Mouse (Mus musculus): ENCODE data around the gene Tmem151a. TPM values are rescaled to one million over a fixed set of nuclear protein-coding genes. Genes with fewer than 3 reads are reported as not detected.

Gene Tmem151a
- polyA plus RNA-seq, 1 experiment from 2014 or later, result 4.8 TPM

DNA sequence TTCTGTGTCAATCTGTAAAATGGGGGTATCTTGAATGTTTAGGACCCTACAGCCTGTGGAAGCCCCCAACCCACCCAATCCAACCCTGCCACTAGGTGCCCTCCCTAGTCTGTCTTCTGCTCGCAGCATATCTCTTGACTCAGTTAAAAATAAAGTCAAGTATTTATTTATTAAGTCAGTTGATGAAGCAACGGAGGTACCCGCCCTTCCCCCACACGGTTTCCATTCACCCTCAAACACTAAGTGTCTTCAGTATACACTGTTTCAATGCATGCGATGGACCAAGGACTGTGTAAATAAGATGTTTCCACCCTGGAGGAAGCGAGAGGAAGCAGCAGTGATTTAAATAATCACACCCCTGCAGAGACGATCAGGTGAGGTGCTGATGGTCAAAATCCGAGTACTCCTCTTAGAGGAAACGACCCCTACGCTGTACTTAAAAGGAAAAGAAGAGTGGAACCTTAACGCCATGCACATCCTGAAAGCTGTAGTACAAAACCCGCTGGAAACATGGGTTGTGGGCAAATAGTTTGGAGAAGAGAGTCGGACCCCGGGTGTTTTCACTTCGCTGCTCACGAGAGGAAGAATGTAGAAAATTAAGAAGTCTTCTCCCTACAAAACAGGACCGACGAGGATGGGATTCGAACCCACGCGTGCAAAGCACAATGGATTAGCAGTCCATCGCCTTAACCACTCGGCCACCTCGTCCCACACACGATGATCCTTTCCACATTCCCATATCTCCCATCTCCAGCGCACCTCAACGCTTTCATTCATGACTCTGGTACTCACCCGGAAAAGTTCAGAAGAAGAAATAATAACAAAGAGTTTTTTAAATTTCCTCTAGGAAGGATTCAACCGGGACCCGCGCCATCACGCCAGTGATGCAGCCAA, 47.4 kb downstream of the Tmem151a start:
- 0 out of 2 replicates have a peak, but pooled peaks have one; percentile 20 for ATAC-seq (ENCODE audit: extremely low read depth, insufficient number of reproducible peaks, low FRiP score, low TSS enrichment)
- Histone ChIP-seq H3K9ac (peak overlapping the region; percentile 97), H3K27ac (replicated peaks) (peak overlapping the region; percentile 76), H3K4me3 (peak overlapping the region; percentile 79), H3K4me1 (peaks cover 39% of the 10 kb centered on the region), H3K9me3 (no peaks in the 10 kb centered on the region), H3K36me3 (peaks cover 3% of the 10 kb centered on the region; the same call in 1 of the 2 replicates), H3K27me3 (replicated peaks) (no peaks in the 10 kb centered on the region), H3K4me2 (peak overlapping the region; percentile 99)
- 4% methylated on average over 32 of the region's 32 CpGs for WGBS

GRCm38 (mm10) chr19:5036577-5036976, 48.8 kb downstream of the Tmem151a start:
- H3K4me1 ChIP-seq, result peaks cover 27% of the 10 kb centered on the region
- 72% methylated on average over 4 of the region's 4 CpGs for WGBS

DNA sequence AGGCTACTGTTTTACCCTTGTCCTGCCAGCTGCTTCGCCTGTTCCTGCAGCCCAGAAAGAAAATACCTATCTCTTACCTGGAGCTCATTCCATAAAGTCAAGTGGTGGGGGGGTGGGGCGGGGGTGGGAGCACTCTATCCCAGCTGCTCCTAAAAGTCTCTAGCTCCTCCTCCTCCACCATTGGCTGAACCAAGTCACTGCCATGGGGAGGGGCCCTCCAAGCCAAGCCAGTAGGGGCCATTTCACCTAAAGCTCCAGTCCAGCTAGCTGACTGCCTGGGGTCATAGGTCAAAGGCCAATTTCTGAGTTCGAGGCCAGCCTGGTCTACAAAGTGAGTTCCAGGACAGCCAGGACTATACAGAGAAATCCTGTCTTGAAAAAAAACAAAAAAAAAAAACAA, 52.6 kb downstream of the Tmem151a start:
- Histone ChIP-seq H3K4me1 (peaks cover 2% of the 10 kb centered on the region), H3K9me3 (no peaks in the 10 kb centered on the region), H3K9ac (no peak overlapping the region), H3K4me3 (no peak overlapping the region), H3K27ac (replicated peaks) (no peak overlapping the region), H3K36me3 (peaks cover 46% of the 10 kb centered on the region), H3K27me3 (replicated peaks) (no peaks in the 10 kb centered on the region), H3K4me2 (no peak overlapping the region)
- no peak for ATAC-seq (ENCODE audit: extremely low read depth, insufficient number of reproducible peaks, low FRiP score, low TSS enrichment)
- 74% methylated on average over 3 of the region's 3 CpGs for WGBS

More at GRCm38 (mm10) chr19:5036577-5036976, 48.8 kb downstream of the Tmem151a start:
- H3K9me3 ChIP-seq, result no peaks in the 10 kb centered on the region
- no peak for ATAC-seq (ENCODE audit: extremely low read depth, insufficient number of reproducible peaks, low FRiP score, low TSS enrichment)
- no peak overlapping the region for H3K4me2 ChIP-seq
- H3K27me3 ChIP-seq (replicated peaks), result no peaks in the 10 kb centered on the region
- H3K9ac ChIP-seq, result no peak overlapping the region
- H3K4me3 ChIP-seq, result no peak overlapping the region
- H3K36me3 ChIP-seq, result peaks cover 7% of the 10 kb centered on the region
- H3K27ac ChIP-seq (replicated peaks), result no peak overlapping the region

DNA sequence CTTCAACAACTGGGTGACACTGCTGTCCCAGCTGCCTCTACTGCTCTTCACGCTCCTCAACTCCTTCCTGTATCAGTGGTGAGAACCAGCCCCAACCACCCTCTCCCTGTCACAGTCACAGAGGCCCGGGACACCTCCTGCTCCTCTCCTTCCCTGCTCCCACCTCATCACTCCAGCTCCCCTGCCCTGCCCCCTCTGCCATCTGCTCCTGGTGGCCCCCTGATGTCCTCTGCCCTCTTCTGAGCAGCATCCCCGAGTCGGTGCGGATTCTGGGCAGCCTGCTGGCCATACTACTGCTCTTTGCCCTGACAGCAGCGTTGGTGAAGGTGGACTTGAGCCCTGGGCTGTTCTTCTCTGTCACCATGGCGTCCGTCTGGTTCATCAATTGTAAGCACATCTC, 59.2 kb downstream of the Tmem151a start:
- Histone ChIP-seq H3K9ac (no peak overlapping the region), H3K4me3 (no peak overlapping the region), H3K36me3 (peaks cover 55% of the 10 kb centered on the region), H3K9me3 (no peaks in the 10 kb centered on the region), H3K27me3 (replicated peaks) (no peaks in the 10 kb centered on the region), H3K4me1 (peaks cover 17% of the 10 kb centered on the region; the same call in 1 of the 2 replicates), H3K4me2 (no peak overlapping the region), H3K27ac (replicated peaks) (no peak overlapping the region)
- 75% methylated on average over 8 of the region's 8 CpGs for WGBS
- no peak for ATAC-seq (ENCODE audit: extremely low read depth, insufficient number of reproducible peaks, low FRiP score, low TSS enrichment)

GRCm38 (mm10) chr19:5023621-5024479, 61.5 kb downstream of the Tmem151a start, which contains the start of gene Slc29a2:
TSS of gene Slc29a2 (plus strand) at chr19:5023860.
- under 1% methylated on average over 62 of the region's 62 CpGs for WGBS

GRCm38 (mm10) chr19:5021416-5021815, 63.9 kb downstream of the Tmem151a start:
- Histone ChIP-seq H3K4me2 (no peak overlapping the region), H3K27me3 (replicated peaks) (no peaks in the 10 kb centered on the region), H3K36me3 (peaks cover 8% of the 10 kb centered on the region), H3K9ac (no peak overlapping the region), H3K4me1 (peaks cover 27% of the 10 kb centered on the region), H3K9me3 (no peaks in the 10 kb centered on the region), H3K27ac (replicated peaks) (no peak overlapping the region), H3K4me3 (no peak overlapping the region)
- ATAC-seq (ENCODE audit: extremely low read depth, insufficient number of reproducible peaks, low FRiP score, low TSS enrichment), result no peak
- WGBS, result 71% methylated on average over 2 of the region's 2 CpGs

More at GRCm38 (mm10) chr19:5023621-5024479, 61.5 kb downstream of the Tmem151a start, which contains the start of gene Slc29a2:
- H3K4me3 ChIP-seq, result peak within 1 kb of the TSS; percentile 68
- ATAC-seq (ENCODE audit: extremely low read depth, insufficient number of reproducible peaks, low FRiP score, low TSS enrichment), result peak; percentile 87
- H3K36me3 ChIP-seq, result peaks cover 32% of the 10 kb centered on the region
- no peaks in the 10 kb centered on the region for H3K27me3 ChIP-seq (replicated peaks)
- H3K9ac ChIP-seq, result peak within 1 kb of the TSS; percentile 85
- peak within 1 kb of the TSS; percentile 87 for H3K27ac ChIP-seq (replicated peaks)
- peak within 1 kb of the TSS; percentile 83 for H3K4me2 ChIP-seq
- no peaks in the 10 kb centered on the region for H3K9me3 ChIP-seq
- peaks cover 19% of the 10 kb centered on the region; the same call in 1 of the 2 replicates for H3K4me1 ChIP-seq

Other genes starting within 250 kb of the Tmem151a start
- 40.7 and 44.1 TPM in 2 replicates for gene Ccs, start 246.2 kb downstream of the Tmem151a start, polyA plus RNA-seq (2015; fragmentation: Nextera tagmentation; extraction: Ambion mirVana)
- 0.04 TPM in 1 of 2 replicates, not detected in the other for gene Ccdc87, start 246.2 kb downstream of the Tmem151a start, polyA plus RNA-seq (2015; fragmentation: Nextera tagmentation; extraction: Ambion mirVana)
- gene Ctsf, start 230.4 kb downstream of the Tmem151a start, polyA plus RNA-seq (2015; fragmentation: Nextera tagmentation; extraction: Ambion mirVana), result 40.5 and 42.2 TPM in 2 replicates
- 2.8 and 3.9 TPM in 2 replicates for gene Actn3, start 207.6 kb downstream of the Tmem151a start, polyA plus RNA-seq (2015; fragmentation: Nextera tagmentation; extraction: Ambion mirVana)
- gene Zdhhc24, start 206.9 kb downstream of the Tmem151a start, polyA plus RNA-seq (2015; fragmentation: Nextera tagmentation; extraction: Ambion mirVana), result 8.4 and 8.6 TPM in 2 replicates
- 2.2 and 2.5 TPM in 2 replicates for gene Bbs1, start 178.9 kb downstream of the Tmem151a start, polyA plus RNA-seq (2015; fragmentation: Nextera tagmentation; extraction: Ambion mirVana)
- gene Dpp3, start 157.2 kb downstream of the Tmem151a start, polyA plus RNA-seq (2015; fragmentation: Nextera tagmentation; extraction: Ambion mirVana), result 84.6 and 84.7 TPM in 2 replicates
- gene Peli3, start 142.4 kb downstream of the Tmem151a start, polyA plus RNA-seq (2015; fragmentation: Nextera tagmentation; extraction: Ambion mirVana), result 0.99 and 1.0 TPM in 2 replicates
- 85.2 and 101 TPM in 2 replicates for gene Mrpl11, start 123.4 kb downstream of the Tmem151a start, polyA plus RNA-seq (2015; fragmentation: Nextera tagmentation; extraction: Ambion mirVana)
- 0.09 TPM in 2 replicates for gene Npas4, start 95.2 kb downstream of the Tmem151a start, polyA plus RNA-seq (2015; fragmentation: Nextera tagmentation; extraction: Ambion mirVana)
- 8.5 and 9.4 TPM in 2 replicates for gene Slc29a2, start 61.7 kb downstream of the Tmem151a start, polyA plus RNA-seq (2015; fragmentation: Nextera tagmentation; extraction: Ambion mirVana)
- 41.4 and 49.5 TPM in 2 replicates for gene B4gat1, start 46.7 kb downstream of the Tmem151a start, polyA plus RNA-seq (2015; fragmentation: Nextera tagmentation; extraction: Ambion mirVana)
- gene AC124502.3, start 46.6 kb downstream of the Tmem151a start, polyA plus RNA-seq (2015; fragmentation: Nextera tagmentation; extraction: Ambion mirVana), result 1.4 and 1.7 TPM in 2 replicates
- gene Brms1, start 44.2 kb downstream of the Tmem151a start, polyA plus RNA-seq (2015; fragmentation: Nextera tagmentation; extraction: Ambion mirVana), result 29.5 and 33.5 TPM in 2 replicates
- gene Rin1, start 35.0 kb downstream of the Tmem151a start, polyA plus RNA-seq (2015; fragmentation: Nextera tagmentation; extraction: Ambion mirVana), result 2.4 and 3.5 TPM in 2 replicates
- 17.7 and 23.6 TPM in 2 replicates for gene Cd248, start 17.5 kb downstream of the Tmem151a start, polyA plus RNA-seq (2015; fragmentation: Nextera tagmentation; extraction: Ambion mirVana)
- gene Yif1a, start 3.0 kb upstream of the Tmem151a start, polyA plus RNA-seq (2015; fragmentation: Nextera tagmentation; extraction: Ambion mirVana), result 84.3 and 94.6 TPM in 2 replicates
- 4.6 and 5.8 TPM in 2 replicates for gene Cnih2, start 13.0 kb upstream of the Tmem151a start, polyA plus RNA-seq (2015; fragmentation: Nextera tagmentation; extraction: Ambion mirVana)
- 220 TPM in 2 replicates for gene Rab1b, start 21.5 kb upstream of the Tmem151a start, polyA plus RNA-seq (2015; fragmentation: Nextera tagmentation; extraction: Ambion mirVana)
- 18.4 and 22.3 TPM in 2 replicates for gene Klc2, start 33.0 kb upstream of the Tmem151a start, polyA plus RNA-seq (2015; fragmentation: Nextera tagmentation; extraction: Ambion mirVana)
- gene Pacs1, start 187.6 kb upstream of the Tmem151a start, polyA plus RNA-seq (2015; fragmentation: Nextera tagmentation; extraction: Ambion mirVana), result 17.7 and 18.6 TPM in 2 replicates
- 210 and 227 TPM in 2 replicates for gene Sf3b2, start 209.9 kb upstream of the Tmem151a start, polyA plus RNA-seq (2015; fragmentation: Nextera tagmentation; extraction: Ambion mirVana)
- 4.5 and 5.9 TPM in 2 replicates for gene Gal3st3, start 212.8 kb upstream of the Tmem151a start, polyA plus RNA-seq (2015; fragmentation: Nextera tagmentation; extraction: Ambion mirVana)